Mouse (Mus musculus): ENCODE data around the gene Vmn2r45. TPM values are rescaled to one million over a fixed set of nuclear protein-coding genes. Genes with fewer than 3 reads are reported as not detected.
"Not testable (repeated sequence)": the region's sequence is repeated elsewhere in the genome, so short reads cannot be mapped to it uniquely, and the experiment has no call there.

Vmn2r45 gene
- not detected in 2 replicates for polyA plus RNA-seq (2015; fragmentation: Nextera tagmentation; extraction: Ambion mirVana)

DNA sequence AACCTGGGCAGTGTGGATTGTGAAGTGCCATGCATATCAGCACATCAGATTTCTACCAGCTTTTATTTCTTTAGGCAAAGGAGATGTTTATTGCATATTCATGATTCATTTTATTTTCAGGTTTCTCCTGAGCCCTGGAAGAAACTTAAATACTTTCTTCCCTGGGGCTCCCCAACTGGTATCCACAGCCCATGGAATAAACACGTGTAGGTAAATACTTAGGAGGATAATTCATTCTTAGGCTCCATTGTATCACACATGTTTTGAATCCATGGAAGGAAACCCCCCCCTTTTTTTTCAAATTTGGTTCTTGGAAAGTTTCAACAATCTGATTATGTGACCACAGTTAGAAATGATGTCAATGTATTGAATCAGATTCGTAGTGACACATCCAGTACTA is at the start of gene Vmn2r45:
Gene Vmn2r45 (minus strand): TSS at position 101 of the 400 bp plus-strand sequence.
- H3K36me3 ChIP-seq; H3K27ac ChIP-seq; H3K4me2 ChIP-seq; H3K9ac ChIP-seq; ATAC-seq (ENCODE audit: insufficient read depth, low FRiP score, low read depth); H3K27me3 ChIP-seq (replicated peaks); H3K9me3 ChIP-seq; H3K4me1 ChIP-seq; H3K4me3 ChIP-seq (replicated peaks): not testable (repeated sequence)
- 45% methylated on average over 2 of the region's 2 CpGs for WGBS

Other genes starting within 250 kb of the Vmn2r45 start
- not detected in 2 replicates for gene Vmn2r43, start 228.5 kb downstream of the Vmn2r45 start, polyA plus RNA-seq (2015; fragmentation: Nextera tagmentation; extraction: Ambion mirVana)
- gene Vmn2r44, start 105.7 kb downstream of the Vmn2r45 start, polyA plus RNA-seq (2015; fragmentation: Nextera tagmentation; extraction: Ambion mirVana): not detected in 2 replicates